Mouse (Mus musculus): ENCODE results near the gene Mta2. TPM values are rescaled to one million over a fixed set of nuclear protein-coding genes. Genes with fewer than 3 reads are reported as not detected.

Mta2 gene
- polyA plus RNA-seq, 1 experiment from 2014 or later = 91.3 TPM

DNA sequence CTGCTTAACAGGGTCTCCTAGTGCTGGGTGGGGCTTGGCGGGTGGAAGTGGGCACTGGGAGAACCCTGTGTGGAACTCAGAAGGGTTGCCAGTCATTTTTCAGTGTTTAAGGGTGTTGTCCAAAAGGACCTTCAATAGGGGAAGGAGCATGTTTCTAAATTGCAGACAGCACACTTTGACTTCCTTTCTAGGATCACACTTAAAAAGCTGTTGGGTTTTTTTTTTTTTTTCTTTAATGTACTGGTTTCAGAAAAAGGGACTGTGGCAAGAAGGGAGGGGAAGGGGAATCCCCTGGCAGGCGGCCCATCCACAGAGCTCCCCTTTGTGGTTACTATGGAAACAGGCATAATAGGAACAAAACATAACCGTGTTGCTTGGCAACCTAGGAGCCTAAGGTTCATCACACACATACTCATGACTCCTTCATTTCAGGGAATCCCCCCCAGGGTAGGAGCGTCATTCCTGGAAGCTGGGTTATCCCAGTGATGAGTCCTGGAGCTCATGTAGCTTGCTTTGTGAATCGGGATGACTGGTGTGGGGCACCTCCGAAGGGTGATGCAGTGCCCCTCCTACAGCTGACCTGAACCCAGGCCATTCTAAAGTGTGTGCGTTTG lies 42.7 kb downstream of the Mta2 start:
- H3K36me3 ChIP-seq (ENCODE audit: control insufficient read depth, insufficient read depth, low read length) = 0 out of 2 replicates have a peak, but pooled peaks cover 6% of the 10 kb centered on the region
- H3K4me1 ChIP-seq (ENCODE audit: control insufficient read depth, insufficient read depth, low read depth, low read length) = peaks cover 25% of the 10 kb centered on the region
- H3K9ac ChIP-seq (ENCODE audit: low read depth, low read length) = no peak overlapping the region
- H3K27ac ChIP-seq (ENCODE audit: low read depth, low read length) = no peak overlapping the region
- no peaks in the 10 kb centered on the region for H3K9me3 ChIP-seq (ENCODE audit: control insufficient read depth, low read length)
- H3K4me2 ChIP-seq (ENCODE audit: low read length) = peak overlapping the region; percentile 35
- no peak overlapping the region for H3K4me3 ChIP-seq (ENCODE audit: low read length)
- 6% methylated on average over 7 of the region's 7 CpGs for WGBS
- H3K27me3 ChIP-seq (replicated peaks; ENCODE audit: control insufficient read depth, insufficient read depth, low read length) = peaks cover 6% of the 10 kb centered on the region; the same call in 1 of the 2 replicates
- ATAC-seq = peak; percentile 66

DNA sequence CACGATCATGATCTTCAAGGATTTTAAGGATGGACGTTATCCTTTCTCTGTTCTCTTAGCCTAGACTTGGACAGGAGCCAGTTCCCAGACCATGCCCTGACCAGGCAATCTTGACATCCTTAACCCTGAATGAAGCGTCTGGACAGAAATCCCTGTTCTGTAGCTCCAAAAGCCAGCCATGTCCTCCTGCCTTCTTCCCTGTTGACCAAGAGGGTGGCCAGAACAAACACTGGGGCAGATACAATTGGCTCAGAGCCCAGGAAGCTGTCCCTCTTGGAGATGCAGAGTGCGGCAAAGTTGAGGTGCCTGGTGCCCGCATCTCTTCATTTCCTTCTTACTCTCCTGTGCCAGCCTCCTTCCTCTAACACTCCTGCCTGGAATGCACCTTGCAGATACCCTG lies 44.2 kb downstream of the Mta2 start:
- H3K4me2 ChIP-seq (ENCODE audit: low read length) = no peak overlapping the region
- 73% methylated on average over 5 of the region's 5 CpGs for WGBS
- peaks cover 16% of the 10 kb centered on the region for H3K27me3 ChIP-seq (replicated peaks; ENCODE audit: control insufficient read depth, insufficient read depth, low read length)
- ATAC-seq = no peak
- peaks cover 37% of the 10 kb centered on the region for H3K4me1 ChIP-seq (ENCODE audit: control insufficient read depth, insufficient read depth, low read depth, low read length)
- no peak overlapping the region for H3K4me3 ChIP-seq (ENCODE audit: low read length)
- no peaks in the 10 kb centered on the region for H3K9me3 ChIP-seq (ENCODE audit: control insufficient read depth, low read length)
- H3K27ac ChIP-seq (ENCODE audit: low read depth, low read length) = no peak overlapping the region
- no peaks in the 10 kb centered on the region for H3K36me3 ChIP-seq (ENCODE audit: control insufficient read depth, insufficient read depth, low read length)
- no peak overlapping the region for H3K9ac ChIP-seq (ENCODE audit: low read depth, low read length)

DNA sequence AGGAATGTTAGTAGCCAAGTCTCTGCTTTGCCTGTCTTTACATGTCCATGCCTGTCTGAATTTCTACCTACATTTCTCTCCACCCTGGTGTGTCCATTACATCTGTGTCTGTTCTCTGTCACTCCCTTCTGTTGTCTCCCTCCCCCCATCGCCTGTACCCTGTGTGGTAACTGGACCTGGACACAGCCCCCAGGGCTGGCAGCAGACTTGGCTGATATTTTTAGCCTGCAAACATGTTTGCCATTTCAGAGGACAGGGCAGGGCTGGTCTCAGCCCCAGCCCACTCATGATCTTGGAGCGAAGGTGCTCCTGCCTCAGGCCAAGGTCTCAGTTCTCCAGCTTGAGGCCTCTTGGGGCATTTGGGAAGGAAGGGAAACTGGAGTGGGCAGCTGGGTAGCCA lies 46.1 kb downstream of the Mta2 start:
- peaks cover 16% of the 10 kb centered on the region for H3K27me3 ChIP-seq (replicated peaks; ENCODE audit: control insufficient read depth, insufficient read depth, low read length)
- no peaks in the 10 kb centered on the region for H3K9me3 ChIP-seq (ENCODE audit: control insufficient read depth, low read length)
- 44% methylated on average over 2 of the region's 2 CpGs for WGBS
- no peaks in the 10 kb centered on the region for H3K36me3 ChIP-seq (ENCODE audit: control insufficient read depth, insufficient read depth, low read length)
- no peak overlapping the region for H3K9ac ChIP-seq (ENCODE audit: low read depth, low read length)
- H3K4me1 ChIP-seq (ENCODE audit: control insufficient read depth, insufficient read depth, low read depth, low read length) = peaks cover 37% of the 10 kb centered on the region
- H3K27ac ChIP-seq (ENCODE audit: low read depth, low read length) = no peak overlapping the region
- no peak for ATAC-seq
- H3K4me3 ChIP-seq (ENCODE audit: low read length) = no peak overlapping the region
- H3K4me2 ChIP-seq (ENCODE audit: low read length) = no peak overlapping the region

DNA sequence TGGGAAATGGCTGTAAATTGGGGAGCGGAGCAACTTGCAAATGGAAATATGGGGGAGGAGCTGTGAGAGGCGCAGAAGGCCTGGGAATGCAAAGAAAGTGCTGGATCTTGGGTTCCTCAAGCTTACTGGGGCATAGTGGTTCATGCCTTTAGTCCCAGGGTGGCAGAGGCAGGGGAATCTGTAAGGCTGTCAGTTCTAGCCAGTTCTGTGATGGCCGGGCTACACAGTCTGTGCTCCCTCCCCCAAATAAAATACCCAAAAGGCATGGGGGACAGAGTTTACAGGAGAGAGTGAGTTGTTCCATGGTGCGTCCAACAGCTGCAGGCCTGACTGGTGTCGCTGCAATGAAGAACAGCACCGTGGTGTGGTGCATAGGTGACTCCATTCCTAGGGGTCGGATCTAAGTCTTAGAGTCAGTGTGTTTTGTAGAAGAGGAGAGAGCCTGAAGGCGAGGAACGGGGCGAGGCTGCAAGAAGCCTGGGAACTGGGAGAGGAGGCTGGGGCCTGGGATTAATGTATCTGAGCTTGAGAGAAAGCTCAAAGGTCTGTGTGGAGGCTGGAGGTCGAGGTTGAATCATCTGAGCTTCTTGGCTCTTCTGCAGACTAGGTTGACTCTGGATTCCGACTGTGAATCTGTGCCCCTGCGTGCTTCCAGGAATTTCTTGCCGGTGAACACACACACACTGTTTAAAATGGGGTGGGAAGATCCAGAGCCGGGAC lies 46.8 kb downstream of the Mta2 start:
- ATAC-seq = no peak
- Histone ChIP-seq H3K27ac (ENCODE audit: low read depth, low read length) (no peak overlapping the region), H3K4me1 (ENCODE audit: control insufficient read depth, insufficient read depth, low read depth, low read length) (peaks cover 35% of the 10 kb centered on the region), H3K4me3 (ENCODE audit: low read length) (peak overlapping the region; percentile 53), H3K27me3 (replicated peaks; ENCODE audit: control insufficient read depth, insufficient read depth, low read length) (peaks cover 16% of the 10 kb centered on the region), H3K9me3 (ENCODE audit: control insufficient read depth, low read length) (no peaks in the 10 kb centered on the region), H3K36me3 (ENCODE audit: control insufficient read depth, insufficient read depth, low read length) (no peaks in the 10 kb centered on the region), H3K9ac (ENCODE audit: low read depth, low read length) (peak overlapping the region; percentile 64; the same call in 1 of the 2 replicates), H3K4me2 (ENCODE audit: low read length) (peak overlapping the region; percentile 85)
- 21% methylated on average over 15 of the region's 15 CpGs for WGBS

DNA sequence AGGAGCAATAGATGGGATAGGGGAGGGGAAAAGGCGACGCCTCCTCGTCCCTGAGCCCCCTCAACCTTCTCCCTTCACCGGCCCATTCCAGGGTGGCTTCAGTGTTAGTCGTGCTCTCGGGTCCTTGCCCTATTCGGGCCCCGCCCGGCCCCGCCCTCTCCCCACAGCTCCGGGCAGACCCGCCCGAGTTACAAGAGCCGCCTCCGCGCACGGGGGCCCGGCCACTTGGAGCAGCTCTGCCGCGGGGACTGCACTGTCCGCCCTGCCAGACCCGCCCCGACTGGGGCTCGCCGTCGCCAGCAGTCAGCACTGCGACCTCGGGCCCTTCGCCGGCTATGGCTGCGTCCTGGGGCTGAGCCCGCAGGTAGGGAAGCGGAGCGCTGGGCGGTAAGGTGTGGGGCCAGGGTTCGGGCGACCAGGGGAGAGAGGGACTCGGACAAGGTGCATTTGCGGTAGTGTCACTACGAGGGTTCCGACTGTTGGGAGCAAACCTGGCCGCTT lies 47.4 kb downstream of the Mta2 start, which contains the start of gene Ahnak:
Ahnak (plus strand) TSS at position 219 of the 501 bp plus-strand sequence.
- H3K4me3 ChIP-seq (ENCODE audit: low read length) = peak within 1 kb of the TSS; percentile 53
- peaks cover 29% of the 10 kb centered on the region for H3K4me1 ChIP-seq (ENCODE audit: control insufficient read depth, insufficient read depth, low read depth, low read length)
- H3K9me3 ChIP-seq (ENCODE audit: control insufficient read depth, low read length) = no peaks in the 10 kb centered on the region
- H3K36me3 ChIP-seq (ENCODE audit: control insufficient read depth, insufficient read depth, low read length) = no peaks in the 10 kb centered on the region
- under 1% methylated on average over 40 of the region's 42 CpGs for WGBS
- H3K27me3 ChIP-seq (replicated peaks; ENCODE audit: control insufficient read depth, insufficient read depth, low read length) = peaks cover 16% of the 10 kb centered on the region
- peak; percentile 40 for ATAC-seq
- peak within 1 kb of the TSS; percentile 85 for H3K4me2 ChIP-seq (ENCODE audit: low read length)
- H3K9ac ChIP-seq (ENCODE audit: low read depth, low read length) = peak within 1 kb of the TSS; percentile 64
- H3K27ac ChIP-seq (ENCODE audit: low read depth, low read length) = peak within 1 kb of the TSS; percentile 57

DNA sequence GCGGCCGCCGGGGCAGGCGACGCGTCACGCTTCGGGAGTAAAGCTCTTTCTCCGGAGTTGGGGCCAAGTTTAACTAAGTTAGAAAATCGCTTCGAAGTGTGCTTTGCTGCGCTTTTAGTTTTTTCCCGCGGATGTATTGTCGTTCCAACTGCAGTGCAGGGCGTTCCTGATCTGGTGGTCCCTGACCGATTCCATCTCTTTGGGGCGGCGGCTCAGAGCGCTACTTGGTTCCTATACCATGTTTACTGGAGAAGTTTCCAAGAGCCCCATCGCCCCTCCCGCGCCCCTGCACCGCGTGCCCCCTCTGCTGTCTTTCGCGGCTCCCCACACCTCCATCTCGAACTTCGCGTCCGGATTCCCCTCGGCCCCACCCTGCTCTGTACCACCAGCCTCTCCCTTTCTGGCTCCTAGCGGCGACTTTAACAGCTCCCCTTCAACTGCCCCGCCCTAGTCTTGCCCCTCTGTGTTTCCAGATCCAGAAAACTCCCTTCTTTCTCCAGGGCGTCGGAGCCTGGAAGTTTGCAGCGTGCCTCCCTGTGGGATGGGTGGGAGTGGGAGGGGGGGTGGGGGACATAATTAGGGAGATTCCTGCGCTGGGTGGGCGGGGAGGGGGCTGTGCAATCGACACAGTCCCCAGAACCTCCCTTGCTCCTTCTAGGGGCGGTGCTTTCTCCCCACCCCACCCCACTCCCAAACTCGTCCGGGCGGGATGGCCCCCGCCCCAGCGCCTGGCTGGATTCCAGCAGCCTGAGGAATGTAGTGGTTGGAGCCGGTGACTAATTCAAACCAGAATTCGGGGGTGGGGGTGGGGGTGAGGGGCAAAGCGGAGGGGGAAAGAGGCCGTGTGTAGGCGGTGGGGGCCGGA lies 48.1 kb downstream of the Mta2 start:
- Histone ChIP-seq H3K27me3 (replicated peaks; ENCODE audit: control insufficient read depth, insufficient read depth, low read length) (peaks cover 16% of the 10 kb centered on the region), H3K4me2 (ENCODE audit: low read length) (peak overlapping the region; percentile 85), H3K4me3 (ENCODE audit: low read length) (peak overlapping the region; percentile 53), H3K4me1 (ENCODE audit: control insufficient read depth, insufficient read depth, low read depth, low read length) (peaks cover 23% of the 10 kb centered on the region), H3K36me3 (ENCODE audit: control insufficient read depth, insufficient read depth, low read length) (no peaks in the 10 kb centered on the region), H3K27ac (ENCODE audit: low read depth, low read length) (peak overlapping the region; percentile 57), H3K9me3 (ENCODE audit: control insufficient read depth, low read length) (no peaks in the 10 kb centered on the region), H3K9ac (ENCODE audit: low read depth, low read length) (peak overlapping the region; percentile 64)
- peak; percentile 36 for ATAC-seq
- under 1% methylated on average over 53 of the region's 53 CpGs for WGBS

DNA sequence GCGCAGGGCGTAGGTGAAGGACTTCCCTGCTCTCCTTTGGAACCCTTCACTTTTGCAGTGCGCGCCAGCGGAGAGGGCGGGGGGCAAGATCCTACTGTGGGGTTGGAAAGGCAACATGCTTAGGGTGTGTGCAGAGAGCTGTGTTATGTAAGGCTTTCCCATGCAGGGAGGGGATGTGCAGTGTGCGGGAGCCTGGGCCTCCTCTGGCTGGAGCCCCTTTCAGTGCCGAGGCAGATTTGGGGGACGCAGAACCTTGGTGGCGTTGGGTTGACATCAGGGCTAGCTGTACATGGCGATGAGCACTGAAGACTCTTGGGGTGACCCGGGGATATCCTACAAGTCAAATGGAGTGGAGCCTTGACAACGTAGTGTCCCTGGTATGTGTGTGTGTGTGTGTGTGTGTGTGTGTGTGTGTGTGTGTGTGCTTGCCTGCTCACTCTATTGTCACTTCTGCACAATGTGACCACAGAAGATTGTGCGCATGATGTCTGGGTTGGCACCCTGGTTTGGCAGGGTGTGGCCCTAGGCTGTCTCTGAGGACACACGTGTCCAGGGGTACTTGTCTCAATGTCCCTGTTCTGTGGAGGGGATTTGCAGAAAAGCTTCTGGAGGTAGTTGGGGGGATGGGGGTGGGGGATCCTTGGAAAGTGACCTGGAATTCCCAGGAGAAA lies 48.9 kb downstream of the Mta2 start:
- Histone ChIP-seq H3K9ac (ENCODE audit: low read depth, low read length) (peak overlapping the region; percentile 64), H3K9me3 (ENCODE audit: control insufficient read depth, low read length) (no peaks in the 10 kb centered on the region), H3K27me3 (replicated peaks; ENCODE audit: control insufficient read depth, insufficient read depth, low read length) (peaks cover 16% of the 10 kb centered on the region), H3K36me3 (ENCODE audit: control insufficient read depth, insufficient read depth, low read length) (no peaks in the 10 kb centered on the region), H3K27ac (ENCODE audit: low read depth, low read length) (no peak overlapping the region; the same call in 1 of the 2 replicates), H3K4me1 (ENCODE audit: control insufficient read depth, insufficient read depth, low read depth, low read length) (peaks cover 17% of the 10 kb centered on the region), H3K4me3 (ENCODE audit: low read length) (peak overlapping the region; percentile 53), H3K4me2 (ENCODE audit: low read length) (peak overlapping the region; percentile 85)
- ATAC-seq = peak; percentile 41
- WGBS = 11% methylated on average over 15 of the region's 15 CpGs

DNA sequence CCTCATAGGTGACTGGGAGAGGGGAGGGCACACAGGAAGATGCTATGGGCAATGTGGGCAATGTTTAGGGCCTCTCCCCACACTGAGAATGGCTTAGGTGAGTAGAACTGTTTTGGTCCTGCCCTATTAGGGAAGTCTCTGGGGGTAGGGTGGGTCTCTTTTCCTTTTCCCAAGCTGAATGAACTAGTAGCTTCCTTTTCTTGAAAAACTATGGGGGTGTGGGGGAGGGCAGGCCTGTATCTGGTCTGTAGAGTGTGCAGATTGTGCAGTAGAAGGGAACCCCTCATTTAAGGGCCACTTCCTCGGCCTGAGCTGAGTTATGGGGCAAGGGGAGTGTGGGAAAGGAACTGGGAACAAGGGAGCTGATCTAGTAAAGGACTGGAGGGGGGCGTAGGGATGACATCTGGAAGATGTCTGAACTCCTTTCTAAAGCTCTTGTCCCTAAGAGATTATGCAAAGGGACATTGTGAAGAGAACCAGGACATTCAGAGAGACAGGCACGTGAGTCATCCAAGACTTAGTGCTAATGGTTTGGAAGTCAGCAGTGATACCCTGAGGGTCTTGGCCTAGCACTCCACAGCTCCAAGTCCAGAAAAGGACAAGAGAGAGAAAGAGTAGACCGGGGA lies 49.7 kb downstream of the Mta2 start:
- no peak for ATAC-seq
- H3K4me1 ChIP-seq (ENCODE audit: control insufficient read depth, insufficient read depth, low read depth, low read length) = peaks cover 17% of the 10 kb centered on the region
- no peaks in the 10 kb centered on the region for H3K36me3 ChIP-seq (ENCODE audit: control insufficient read depth, insufficient read depth, low read length)
- peak overlapping the region; percentile 85 for H3K4me2 ChIP-seq (ENCODE audit: low read length)
- WGBS = 76% methylated on average over 4 of the region's 4 CpGs
- no peaks in the 10 kb centered on the region for H3K9me3 ChIP-seq (ENCODE audit: control insufficient read depth, low read length)
- H3K27me3 ChIP-seq (replicated peaks; ENCODE audit: control insufficient read depth, insufficient read depth, low read length) = peaks cover 16% of the 10 kb centered on the region
- no peak overlapping the region for H3K4me3 ChIP-seq (ENCODE audit: low read length)
- no peak overlapping the region for H3K9ac ChIP-seq (ENCODE audit: low read depth, low read length)
- no peak overlapping the region for H3K27ac ChIP-seq (ENCODE audit: low read depth, low read length)

Measured in hindbrain, embryonic 16.5 days (tissue).